Mouse (Mus musculus) bone marrow, adult 2 months (tissue): ENCODE data around the gene Inpp5e.

Experiments
- CTCF ChIP-seq: fragments of 200-500 bp; IDR thresholded peaks from 2 replicates; pipeline ENCODE4 v1.5.1; 2011; ENCODE audit warnings: low read length, control low read depth; ENCODE audit not compliant: control insufficient read depth, insufficient read depth
- POLR2A ChIP-seq: fragments of 200-500 bp; IDR thresholded peaks from 2 replicates; pipeline ENCODE4 v1.6.1; 2011; ENCODE audit warnings: low read depth, mild to moderate bottlenecking, control low read depth, low read length, borderline replicate concordance; ENCODE audit not compliant: control insufficient read depth

GRCm38 (mm10) chr2:26444368-26444767, 35.4 kb upstream of the Inpp5e start:
- no peak for TF ChIP-seq POLR2A
- no peak for TF ChIP-seq CTCF
